Mouse (Mus musculus) hindbrain, postnatal 0 days (tissue): ENCODE measurements at regions not wholly inside any gene's neighbourhood (a gene's known extent, or its start where the extent isn't known, plus 50 kb on each side); places are given as distances from the start of the nearest gene placed in this dataset.

Experiments
- ATAC-seq: fragments of 200-750 bp; cut with Nextera tagmentation; 2 replicates; pipeline ENCODE4 v1.8.0; 2017; ENCODE audit warnings: mild to moderate bottlenecking, moderate TSS enrichment, moderate library complexity
- DNase-seq: peaks from one replicate; pipeline ENCODE4 v3.0.0-alpha.2; 2015; ENCODE audit warnings: low spot score
- H3K27ac ChIP-seq: fragments of 300-500 bp; sonication (generic); 2 replicates; pipeline ENCODE4 v1.5.1; 2014; ENCODE audit warnings: mild to moderate bottlenecking
- H3K27me3 ChIP-seq: fragments of 300-500 bp; sonication (generic); 2 replicates; pipeline ENCODE4 v1.6.1; 2014; ENCODE audit warnings: low read length, mixed read lengths; ENCODE audit not compliant: insufficient read depth
- H3K36me3 ChIP-seq: fragments of 300-500 bp; sonication (generic); 2 replicates; pipeline ENCODE4 v1.6.1; 2014; ENCODE audit warnings: low read length, mixed read lengths; ENCODE audit not compliant: insufficient read depth
- H3K4me1 ChIP-seq: fragments of 300-500 bp; sonication (generic); 2 replicates; pipeline ENCODE4 v1.6.1; 2014; ENCODE audit warnings: antibody characterized with exemption, low read length, mixed read lengths; ENCODE audit not compliant: insufficient read depth
- H3K4me2 ChIP-seq: fragments of 300-500 bp; sonication (generic); 2 replicates; pipeline ENCODE4 v1.6.1; 2014; ENCODE audit warnings: low read depth, mild to moderate bottlenecking, low read length, moderate library complexity, mixed read lengths
- H3K4me3 ChIP-seq: fragments of 300-500 bp; sonication (generic); 2 replicates; pipeline ENCODE4 v1.5.1; 2014; ENCODE audit warnings: low read length
- H3K9ac ChIP-seq: fragments of 300-500 bp; sonication (generic); replicated peaks from 2 replicates; pipeline ENCODE4 v1.6.1; 2014; ENCODE audit warnings: mild to moderate bottlenecking, low read length, moderate library complexity, mixed read lengths
- H3K9me3 ChIP-seq: fragments of 300-500 bp; sonication (generic); 2 replicates; pipeline ENCODE4 v1.6.1; 2016; ENCODE audit warnings: low read length, mixed read lengths
- CTCF ChIP-seq: IDR thresholded peaks from 2 replicates; pipeline ENCODE4 v1.5.1; 2016; ENCODE audit warnings: antibody characterized with exemption, control low read depth, low read depth
- WGBS: fragments of 180-500 bp; shearing (Covaris S2); extraction: QIAGEN DNeasy Blood & Tissue Kit; methylation state at CpG from one replicate; pipeline ENCODE4 v1.1.7; 2014; 5-methylcytosine and 5-hydroxymethylcytosine counted together

DNA sequence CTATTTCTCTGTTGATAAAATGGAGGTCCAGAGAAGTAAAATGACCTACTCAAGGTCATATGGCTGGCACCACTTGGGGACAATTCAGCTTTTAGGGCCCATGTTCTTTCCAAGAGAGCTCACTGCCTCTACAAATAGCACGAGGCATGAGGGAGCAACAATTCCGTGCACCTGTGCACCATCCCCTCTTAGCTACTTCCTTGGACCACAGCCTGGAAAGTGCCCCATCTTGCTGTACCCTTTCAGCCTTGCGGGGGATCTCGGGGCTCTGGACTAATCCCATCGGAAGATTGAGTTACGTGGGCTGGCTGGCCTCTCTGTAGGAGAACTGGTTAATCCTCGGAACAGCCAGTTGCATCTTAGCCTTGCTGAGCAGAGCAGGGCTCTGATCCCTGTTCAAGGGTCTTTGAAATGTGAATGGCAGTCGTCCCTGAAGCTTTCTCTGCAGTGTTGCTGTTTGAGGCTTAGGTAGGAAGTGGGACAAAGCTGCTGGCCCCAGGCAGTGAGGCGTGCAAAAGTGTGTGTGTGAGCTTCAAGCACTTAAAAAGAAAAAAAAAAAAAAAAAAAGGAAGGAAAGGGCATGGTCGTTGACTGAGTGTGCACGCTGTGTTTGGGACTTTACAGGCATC is 133.8 kb downstream of the Plpp3 start:
- H3K27ac ChIP-seq: no peak overlapping the region
- DNase-seq: no peak

GRCm38 (mm10) chr4:105291503-105291902 is 134.4 kb downstream of the Plpp3 start:
- H3K9me3 ChIP-seq: no peaks in the 10 kb centered on the region
- H3K27ac ChIP-seq: no peak overlapping the region
- no peaks in the 10 kb centered on the region for H3K27me3 ChIP-seq
- H3K4me3 ChIP-seq: no peak overlapping the region
- H3K9ac ChIP-seq: no peak overlapping the region
- WGBS: 10% methylated on average over 1 of the region's 1 CpGs
- ATAC-seq (no peak), DNase-seq (no peak)
- no peaks in the 10 kb centered on the region for H3K4me1 ChIP-seq
- no peak for TF ChIP-seq CTCF
- H3K4me2 ChIP-seq: no peak overlapping the region
- H3K36me3 ChIP-seq: no peaks in the 10 kb centered on the region

More for the DNA sequence above, 133.8 kb downstream of the Plpp3 start:
- H3K27me3 ChIP-seq: no peaks in the 10 kb centered on the region
- no peak for TF ChIP-seq CTCF
- H3K36me3 ChIP-seq: no peaks in the 10 kb centered on the region
- no peak for ATAC-seq
- H3K9ac ChIP-seq: no peak overlapping the region
- H3K4me3 ChIP-seq: no peak overlapping the region
- H3K4me2 ChIP-seq: no peak overlapping the region
- no peaks in the 10 kb centered on the region for H3K4me1 ChIP-seq
- WGBS: 19% methylated on average over 11 of the region's 11 CpGs
- no peaks in the 10 kb centered on the region for H3K9me3 ChIP-seq

GRCm38 (mm10) chr4:105299358-105299757 is 142.2 kb downstream of the Plpp3 start:
- Histone ChIP-seq H3K4me1 (no peaks in the 10 kb centered on the region), H3K4me3 (no peak overlapping the region), H3K36me3 (no peaks in the 10 kb centered on the region), H3K9ac (no peak overlapping the region), H3K9me3 (no peaks in the 10 kb centered on the region), H3K4me2 (no peak overlapping the region), H3K27ac (no peak overlapping the region), H3K27me3 (no peaks in the 10 kb centered on the region)
- ATAC-seq (no peak), DNase-seq (no peak)
- TF ChIP-seq CTCF: no peak
- WGBS: 88% methylated on average over 6 of the region's 6 CpGs

DNA sequence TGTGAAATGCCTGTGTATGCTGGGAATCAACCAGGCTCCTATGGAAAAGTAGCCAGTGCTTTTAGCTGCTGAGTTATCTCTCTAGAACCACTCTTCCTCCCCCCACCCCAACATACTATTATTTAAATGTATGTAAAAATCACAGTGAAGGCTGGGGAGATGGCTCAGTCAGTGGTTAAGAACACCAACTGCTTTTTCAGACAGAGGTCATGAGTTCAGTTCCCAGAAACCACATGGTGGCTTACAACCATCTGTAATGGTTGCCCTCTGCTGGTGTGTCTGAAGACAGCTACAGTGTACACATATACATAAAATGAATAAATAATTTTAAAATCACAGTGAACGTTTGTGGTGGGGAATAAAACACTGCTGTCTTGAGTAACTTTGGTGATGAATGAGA is 144.4 kb downstream of the Plpp3 start:
- no peak overlapping the region for H3K9ac ChIP-seq
- H3K4me2 ChIP-seq: no peak overlapping the region
- no peak overlapping the region for H3K4me3 ChIP-seq
- H3K4me1 ChIP-seq: no peaks in the 10 kb centered on the region
- no peaks in the 10 kb centered on the region for H3K27me3 ChIP-seq
- no peak for ATAC-seq
- H3K36me3 ChIP-seq: no peaks in the 10 kb centered on the region
- no peak for TF ChIP-seq CTCF
- H3K9me3 ChIP-seq: no peaks in the 10 kb centered on the region
- no peak overlapping the region for H3K27ac ChIP-seq
- WGBS: 74% methylated on average over 1 of the region's 1 CpGs
- DNase-seq: no peak

DNA sequence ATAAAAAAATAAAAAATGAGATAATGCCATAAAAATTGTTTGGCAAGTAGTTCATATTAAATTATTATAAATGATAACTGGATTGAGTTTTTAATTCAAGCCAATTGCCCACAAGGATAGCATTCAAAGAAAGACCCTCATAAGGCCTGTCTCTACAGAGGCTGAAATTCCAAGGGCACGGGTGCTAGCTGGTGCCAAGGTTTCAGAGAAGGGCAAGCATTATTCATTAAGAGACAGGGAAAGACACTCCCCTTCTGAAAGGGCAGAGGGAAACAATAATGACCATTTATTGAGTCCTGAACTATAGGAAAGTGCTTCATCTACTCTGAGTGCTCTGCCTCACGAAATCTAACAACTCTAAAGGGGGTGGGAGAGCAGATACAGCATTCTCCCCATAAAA is 147.0 kb downstream of the Plpp3 start:
- DNase-seq (no peak), ATAC-seq (no peak)
- Histone ChIP-seq H3K4me1 (no peaks in the 10 kb centered on the region), H3K9ac (no peak overlapping the region), H3K9me3 (no peaks in the 10 kb centered on the region), H3K4me2 (no peak overlapping the region), H3K36me3 (no peaks in the 10 kb centered on the region), H3K27ac (no peak overlapping the region), H3K27me3 (no peaks in the 10 kb centered on the region), H3K4me3 (no peak overlapping the region)
- WGBS: 46% methylated on average over 2 of the region's 2 CpGs
- TF ChIP-seq CTCF: no peak

DNA sequence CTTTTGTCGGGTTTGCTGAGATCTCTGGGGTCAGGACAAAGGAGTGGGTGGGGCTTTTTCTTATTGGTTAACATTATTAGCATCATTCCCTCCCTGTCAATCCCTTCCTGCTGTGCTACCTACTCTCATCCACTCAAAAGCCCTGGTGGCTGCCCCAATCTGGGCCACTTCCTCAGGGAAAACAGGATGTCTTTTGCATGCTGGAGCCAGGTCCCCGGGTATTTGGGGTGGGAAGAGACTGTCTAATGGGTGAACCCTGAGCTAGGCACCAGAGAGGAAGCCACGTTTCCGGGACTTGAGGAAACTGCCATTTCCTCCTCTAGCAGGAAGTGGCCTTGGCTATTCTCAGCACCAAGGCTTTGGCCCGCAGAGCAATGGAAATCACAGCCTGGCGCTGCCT is 148.8 kb downstream of the Plpp3 start:
- Histone ChIP-seq H3K4me2 (no peak overlapping the region), H3K27ac (no peak overlapping the region), H3K4me1 (no peaks in the 10 kb centered on the region), H3K36me3 (no peaks in the 10 kb centered on the region), H3K9ac (no peak overlapping the region), H3K4me3 (no peak overlapping the region), H3K27me3 (no peaks in the 10 kb centered on the region), H3K9me3 (no peaks in the 10 kb centered on the region)
- TF ChIP-seq CTCF: no peak
- no peak for DNase-seq
- ATAC-seq: no peak
- 80% methylated on average over 6 of the region's 6 CpGs for WGBS

DNA sequence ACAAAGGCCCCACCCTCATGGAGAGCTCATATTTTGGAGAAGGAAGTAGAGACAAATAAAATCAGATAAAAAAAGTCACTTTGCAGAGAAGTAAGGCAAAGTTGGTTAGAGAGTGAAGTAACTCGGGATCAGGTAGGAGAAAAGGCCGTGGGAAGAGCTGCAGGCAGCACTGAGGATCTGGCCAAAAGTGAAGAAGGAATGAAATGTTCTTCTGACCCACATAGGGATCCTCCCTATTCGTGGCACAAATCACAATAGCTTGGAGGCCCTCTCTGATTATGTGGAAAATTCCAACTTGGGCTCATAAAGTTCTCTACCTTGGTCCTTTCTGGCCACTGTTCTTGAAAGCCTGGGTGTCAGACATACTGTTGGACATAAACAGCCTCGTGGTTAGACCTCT is 150.2 kb downstream of the Plpp3 start:
- H3K27ac ChIP-seq: no peak overlapping the region
- H3K9ac ChIP-seq: no peak overlapping the region
- no peak overlapping the region for H3K4me2 ChIP-seq
- no peaks in the 10 kb centered on the region for H3K27me3 ChIP-seq
- no peaks in the 10 kb centered on the region for H3K36me3 ChIP-seq
- ATAC-seq: no peak
- H3K9me3 ChIP-seq: no peaks in the 10 kb centered on the region
- 79% methylated on average over 4 of the region's 4 CpGs for WGBS
- H3K4me3 ChIP-seq: no peak overlapping the region
- no peak for DNase-seq
- TF ChIP-seq CTCF: no peak
- H3K4me1 ChIP-seq: no peaks in the 10 kb centered on the region
